Comparison of ENCODE assay signal across 11 mouse cellular contexts in the genomic region with DNA sequence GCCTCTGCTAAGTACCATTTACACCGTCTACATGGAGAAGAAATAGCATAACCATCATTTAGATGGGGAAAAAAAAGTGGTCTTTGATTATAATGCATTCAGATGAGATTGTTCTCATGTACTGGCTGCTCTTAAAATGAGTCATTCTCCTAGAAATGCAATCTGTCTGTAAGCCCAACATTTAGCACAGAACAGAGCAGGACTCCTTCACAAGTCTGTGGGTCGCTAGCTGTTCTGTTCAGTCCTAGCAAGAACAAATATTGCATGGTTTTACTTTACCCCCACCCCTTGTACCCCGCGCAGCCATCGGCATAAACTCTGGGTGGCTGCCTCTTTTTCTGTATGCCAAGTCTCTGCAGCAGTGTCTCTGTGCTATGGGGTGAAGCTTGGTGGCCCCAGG.
"Had no signal": no experiment of that assay in that cellular context is flagged by ENCODE, and none has a peak within 500 bp of the region (broad histone marks: within the 10 kb centered on the region; RNA-seq: fewer than 3 reads in every experiment).

No protein-coding gene starts in this region.

- DNase-seq: kidney, adult 18-20 months; kidney, adult 9 months; kidney, postnatal 25 days; left cerebral cortex, postnatal 4 days; liver, postnatal 0 days; lung, embryonic 14.5 days; retina, postnatal 1 day; right cerebral cortex, postnatal 25 days; spleen, adult 18-20 months; thymus, adult 18-20 months; thymus, postnatal 36 days had no signal
